Mouse (Mus musculus) G1E (cell line): ENCODE results near the gene Mia2.

Source experiments
- CTCF ChIP-seq: IDR thresholded peaks from 2 replicates; pipeline ENCODE4 v1.5.1; 2012; ENCODE audit warnings: low read depth, low read length, inconsistent platforms, mixed read lengths
- GATA1 ChIP-seq: IDR thresholded peaks from 2 replicates; pipeline ENCODE4 v1.6.1; 2012; ENCODE audit warnings: borderline replicate concordance, low read length, inconsistent platforms, mixed read lengths
- GATA2 ChIP-seq: IDR thresholded peaks from 2 replicates; pipeline ENCODE4 v1.6.1; 2012; ENCODE audit warnings: low read depth, low read length, inconsistent platforms, borderline replicate concordance
- POLR2AphosphoS5 ChIP-seq: IDR thresholded peaks from 2 replicates; pipeline ENCODE4 v1.6.1; 2012; ENCODE audit warnings: low read depth, low read length, inconsistent platforms; ENCODE audit not compliant: insufficient replicate concordance
- TAL1 ChIP-seq: conservative IDR thresholded peaks from 2 replicates; pipeline ENCODE4 v1.6.1; 2012; ENCODE audit warnings: low read depth, low read length, inconsistent platforms, mixed read lengths

GRCm38 (mm10) chr12:59195941-59196340 lies 100.3 kb downstream of the Mia2 start:
- TF ChIP-seq CTCF: no peak
- TF ChIP-seq TAL1: no peak
- TF ChIP-seq POLR2AphosphoS5: no peak
- no peak for TF ChIP-seq GATA1
- TF ChIP-seq GATA2: no peak
